Mouse (Mus musculus): ENCODE results near the gene Tmem37. TPM values are rescaled to one million over a fixed set of nuclear protein-coding genes. Genes with fewer than 3 reads are reported as not detected.

Gene Tmem37
- total RNA-seq, 2 experiments from 2014 or later: 9.5 to 14.5 TPM

- no peak for DNase-seq
Observed at GRCm38 (mm10) chr1:120018900-120019299, 55.0 kb downstream of the Tmem37 start.

Other genes with a start within 250 kb of the Tmem37 start
- 10 to 100 TPM; 30.2 to 38.0 TPM for gene Ptpn4, start 236.5 kb downstream of the Tmem37 start, total RNA-seq (2021)
- 1 to 10 TPM; 7.2 to 7.4 TPM for gene Tmem177, start 160.9 kb downstream of the Tmem37 start, total RNA-seq (2021)
- under 1 TPM; 0.16 to 0.40 TPM for gene Cfap221, start 76.8 kb downstream of the Tmem37 start, total RNA-seq (2021)
- gene Sctr, start 67.2 kb downstream of the Tmem37 start, total RNA-seq (2021): 10 to 100 TPM in 1 of 2 experiments, 1 to 10 TPM in 1; 6.2 to 11.9 TPM
- 1,000 to 10,000 TPM in 1 of 2 experiments, 100 to 1,000 TPM in 1; 862 to 1,322 TPM for gene Dbi, start 47.0 kb upstream of the Tmem37 start, total RNA-seq (2021)
- gene 3110009E18Rik, start 47.1 kb upstream of the Tmem37 start, total RNA-seq (2021): 10 to 100 TPM; 10.6 to 12.1 TPM
- 10 to 100 TPM; 21.9 to 48.2 TPM for gene Steap3, start 198.6 kb upstream of the Tmem37 start, total RNA-seq (2021)

Measured in adrenal gland, postnatal 36 days (tissue).